Mouse (Mus musculus): ENCODE measurements around the gene Bbs7.

- no peak for TF ChIP-seq CTCF (IDR thresholded peaks at IDR 0.05; ENCODE audit: borderline replicate concordance, control insufficient read depth, extremely low read depth, insufficient read depth, low read length, poor library complexity)
- no peak for TF ChIP-seq POLR2A (IDR thresholded peaks at IDR 0.05; ENCODE audit: control insufficient read depth, extremely low read depth, insufficient read depth, low read length, poor library complexity)
These were observed 80.0 kb downstream of the Bbs7 start for GRCm38 (mm10) chr3:36533201-36533672.
